Comparison of ENCODE assay signal across 14 mouse cellular contexts in genomic region chr3:131586818-131587217, GRCm38 (mm10). TPM values are rescaled to one million over a fixed set of nuclear protein-coding genes. Genes with fewer than 3 reads are reported as not detected.
DNase-seq lines count a peak whose midpoint lies in the region; ATAC-seq and TF ChIP-seq lines count a peak whose summit lies in the region.
"Had no signal": no experiment of that assay in that cellular context is flagged by ENCODE, and none has a peak within 500 bp of the region (broad histone marks: within the 10 kb centered on the region; RNA-seq: fewer than 3 reads in every experiment).

No protein-coding gene starts in this region.

- no peaks in the 10 kb centered on the region for H3K4me1 ChIP-seq in hindbrain, postnatal 0 days (ENCODE audit: insufficient read depth, low read length)
- H3K4me1 ChIP-seq in hindbrain, embryonic 11.5 days (replicated peaks; ENCODE audit: control insufficient read depth, insufficient read depth, low read length) = no peaks in the 10 kb centered on the region
- no peaks in the 10 kb centered on the region for H3K4me1 ChIP-seq in lung, postnatal 0 days (ENCODE audit: insufficient read depth, low read depth, low read length)
- no peaks in the 10 kb centered on the region for H3K4me1 ChIP-seq in MEL (ENCODE audit: control insufficient read depth in 1 of 2, insufficient read depth in 2 of 2, low read length in 2 of 2)
- no peaks in the 10 kb centered on the region for H3K4me1 ChIP-seq in small intestine, adult 2 months (ENCODE audit: control insufficient read depth, insufficient read depth, insufficient read length, low read length)
- H3K4me1 ChIP-seq: hindbrain, embryonic 15.5 days; lung, embryonic 15.5 days; neural tube, embryonic 13.5 days had no signal

- no peak overlapping the region for H3K27ac ChIP-seq in hindbrain, postnatal 0 days
- H3K27ac ChIP-seq in hindbrain, embryonic 11.5 days (ENCODE audit: low read depth, low read length) = no peak overlapping the region
- H3K27ac ChIP-seq in lung, postnatal 0 days (ENCODE audit: low read length) = no peak overlapping the region
- no peak overlapping the region for H3K27ac ChIP-seq in MEL (ENCODE audit: control insufficient read depth, low read depth, low read length)
- H3K27ac ChIP-seq in small intestine, adult 2 months (ENCODE audit: insufficient read depth, low read depth, low read length) = no peak overlapping the region
- H3K27ac ChIP-seq: hindbrain, embryonic 15.5 days; lung, embryonic 15.5 days; neural tube, embryonic 13.5 days had no signal

- H3K79me2 ChIP-seq in MEL (ENCODE audit: control insufficient read depth, insufficient read depth, low read length, poor library complexity) = no peaks in the 10 kb centered on the region

- H3K4me3 ChIP-seq in hindbrain, postnatal 0 days (ENCODE audit: low read length) = no peak overlapping the region
- H3K4me3 ChIP-seq in hindbrain, embryonic 11.5 days (ENCODE audit: low read depth, low read length) = no peak overlapping the region
- no peak overlapping the region for H3K4me3 ChIP-seq in lung, postnatal 0 days (ENCODE audit: low read depth, low read length)
- H3K4me3 ChIP-seq in MEL (ENCODE audit: control insufficient read depth in 1 of 2, insufficient read depth in 1 of 2, low read depth in 2 of 2, low read length in 2 of 2) = no peak overlapping the region
- H3K4me3 ChIP-seq in small intestine, adult 2 months (ENCODE audit: low read depth, low read length) = no peak overlapping the region
- H3K4me3 ChIP-seq: hindbrain, embryonic 15.5 days; lung, embryonic 15.5 days; neural tube, embryonic 13.5 days had no signal

- 89% methylated on average over 3 of the region's 3 CpGs for WGBS in hindbrain, postnatal 0 days
- 96% methylated on average over 3 of the region's 3 CpGs for WGBS in hindbrain, embryonic 11.5 days
- 96% methylated on average over 3 of the region's 3 CpGs for WGBS in lung, postnatal 0 days
- WGBS in small intestine, adult 2 months = 96% methylated on average over 3 of the region's 3 CpGs

- peak; percentile 24 for DNase-seq in hindbrain, postnatal 0 days (ENCODE audit: low spot score)
- no peak for DNase-seq in hindbrain, embryonic 11.5 days (ENCODE audit: low spot score)
- no peak for DNase-seq in lung, postnatal 0 days (ENCODE audit: low spot score)
- no peak for DNase-seq in lung, postnatal 4 days
- no peak for DNase-seq in MEL (ENCODE audit: low read depth, low spot score)
- DNase-seq in urinary bladder, adult 18-20 months (ENCODE audit: low spot score in 2 of 2) = no peak
- DNase-seq: adrenal gland, adult 2 months; kidney, postnatal 14 days; spleen, adult 18-20 months had no signal

- H3K9me3 ChIP-seq in hindbrain, postnatal 0 days (ENCODE audit: low read length) = no peaks in the 10 kb centered on the region
- no peaks in the 10 kb centered on the region for H3K9me3 ChIP-seq in hindbrain, embryonic 11.5 days (ENCODE audit: control insufficient read depth, low read length)
- H3K9me3 ChIP-seq in lung, postnatal 0 days (ENCODE audit: low read length) = no peaks in the 10 kb centered on the region
- H3K9me3 ChIP-seq in MEL (replicated peaks; ENCODE audit: insufficient read depth, low read length) = no peaks in the 10 kb centered on the region
- H3K9me3 ChIP-seq: hindbrain, embryonic 15.5 days; lung, embryonic 15.5 days; neural tube, embryonic 13.5 days had no signal

- peaks cover 37% of the 10 kb centered on the region; the same call in 1 of the 2 replicates for H3K36me3 ChIP-seq in hindbrain, postnatal 0 days (ENCODE audit: insufficient read depth, low read length)
- no peaks in the 10 kb centered on the region for H3K36me3 ChIP-seq in hindbrain, embryonic 11.5 days (ENCODE audit: control insufficient read depth, insufficient read depth, low read length)
- peaks cover 9% of the 10 kb centered on the region; the same call in 1 of the 2 replicates for H3K36me3 ChIP-seq in lung, postnatal 0 days (ENCODE audit: insufficient read depth, low read length)
- no peaks in the 10 kb centered on the region; a peak in 2 of 4 replicates for H3K36me3 ChIP-seq in MEL (ENCODE audit: control insufficient read depth in 1 of 2, insufficient read depth in 2 of 2, low read length in 2 of 2)
- peaks cover 59% of the 10 kb centered on the region for H3K36me3 ChIP-seq in small intestine, adult 2 months (ENCODE audit: control insufficient read depth, insufficient read depth, low read length)

- peak; percentile 49 for TF ChIP-seq CTCF in hindbrain, postnatal 0 days (IDR thresholded peaks at IDR 0.05; ENCODE audit: low read depth)
- TF ChIP-seq CTCF in lung, postnatal 0 days (IDR thresholded peaks at IDR 0.05) = peak; percentile 51
- TF ChIP-seq CTCF in MEL (IDR thresholded peaks at IDR 0.05 in 2 of 3, conservative IDR thresholded peaks at IDR 0.05 in 1 of 3; ENCODE audit: control insufficient read depth in 1 of 3, insufficient read depth in 1 of 3, low read depth in 2 of 3, low read length in 3 of 3, poor library complexity in 1 of 3, severe bottlenecking in 1 of 3) = peak; percentile 22 to 29 (median 28); a peak in 3 of 6 replicates
- peak; percentile 42; the same call in 1 of the 2 replicates for TF ChIP-seq CTCF in small intestine, adult 2 months (IDR thresholded peaks at IDR 0.05; ENCODE audit: extremely low read depth, insufficient read length, insufficient replicate concordance, low read depth, low read length)

- no peak for TF ChIP-seq POLR2A in MEL (IDR thresholded peaks at IDR 0.05; ENCODE audit: control insufficient read depth in 1 of 2, insufficient read depth in 1 of 2, low read depth in 1 of 2, low read length in 2 of 2, poor library complexity in 1 of 2)
- no peak for TF ChIP-seq POLR2A in small intestine, adult 2 months (IDR thresholded peaks at IDR 0.05; ENCODE audit: low read depth, low read length)

- H3K27me3 ChIP-seq in hindbrain, postnatal 0 days (ENCODE audit: insufficient read depth, low read length) = no peaks in the 10 kb centered on the region
- H3K27me3 ChIP-seq in hindbrain, embryonic 11.5 days (ENCODE audit: control insufficient read depth, insufficient read depth, low read length) = no peaks in the 10 kb centered on the region
- no peaks in the 10 kb centered on the region for H3K27me3 ChIP-seq in lung, postnatal 0 days (replicated peaks; ENCODE audit: insufficient read depth, low read length)
- H3K27me3 ChIP-seq in MEL (ENCODE audit: control insufficient read depth in 1 of 2, insufficient read depth in 2 of 2, low read length in 2 of 2) = no peaks in the 10 kb centered on the region
- no peaks in the 10 kb centered on the region for H3K27me3 ChIP-seq in small intestine, adult 2 months (ENCODE audit: control insufficient read depth, insufficient read depth, low read length)
- H3K27me3 ChIP-seq: hindbrain, embryonic 15.5 days; lung, embryonic 15.5 days; neural tube, embryonic 13.5 days had no signal

- TF ChIP-seq RAD21 in MEL (IDR thresholded peaks at IDR 0.05; ENCODE audit: low read depth, low read length) = no peak

- no peak for TF ChIP-seq EP300 in lung, postnatal 0 days (IDR thresholded peaks at IDR 0.05)
- TF ChIP-seq EP300 in MEL (IDR thresholded peaks at IDR 0.05; ENCODE audit: low read depth in 1 of 2, low read length in 2 of 2) = no peak

- H3K4me2 ChIP-seq in hindbrain, postnatal 0 days (ENCODE audit: low read depth, low read length) = no peak overlapping the region
- H3K4me2 ChIP-seq in hindbrain, embryonic 11.5 days (replicated peaks; ENCODE audit: low read depth, low read length) = no peak overlapping the region
- H3K4me2 ChIP-seq in lung, postnatal 0 days (replicated peaks; ENCODE audit: low read depth, low read length) = no peak overlapping the region
- H3K4me2 ChIP-seq: hindbrain, embryonic 15.5 days; lung, embryonic 15.5 days; neural tube, embryonic 13.5 days had no signal

- 0 out of 2 replicates have a peak, but pooled peaks have one; percentile 53 for ATAC-seq in hindbrain, postnatal 0 days
- ATAC-seq in hindbrain, embryonic 11.5 days (ENCODE audit: low FRiP score) = no peak
- no peak for ATAC-seq in lung, postnatal 0 days
- ATAC-seq: midbrain, embryonic 16.5 days had no signal

- H3K9ac ChIP-seq in hindbrain, postnatal 0 days (replicated peaks; ENCODE audit: low read length) = no peak overlapping the region
- H3K9ac ChIP-seq in hindbrain, embryonic 11.5 days (ENCODE audit: low read depth, low read length) = no peak overlapping the region
- no peak overlapping the region for H3K9ac ChIP-seq in lung, postnatal 0 days (replicated peaks; ENCODE audit: low read depth)
- no peak overlapping the region for H3K9ac ChIP-seq in MEL (ENCODE audit: control insufficient read depth, low read depth, low read length, poor library complexity, severe bottlenecking)
- H3K9ac ChIP-seq: hindbrain, embryonic 15.5 days; lung, embryonic 15.5 days; neural tube, embryonic 13.5 days had no signal

TF ChIP-seq in MEL, 35 proteins besides CTCF, POLR2A, EP300 and RAD21 (continues in another document):
- TF ChIP-seq GATA1 (IDR thresholded peaks at IDR 0.05; ENCODE audit: low read depth, low read length) (no peak), GABPA (IDR thresholded peaks at IDR 0.05; ENCODE audit: low read depth, low read length) (no peak), JUND (IDR thresholded peaks at IDR 0.05; ENCODE audit: low read depth, low read length) (no peak), TCF12 (IDR thresholded peaks at IDR 0.05; ENCODE audit: low read depth, low read length) (no peak), KAT2A (conservative IDR thresholded peaks at IDR 0.05; ENCODE audit: low read depth, low read length) (no peak), MAX (IDR thresholded peaks at IDR 0.05; ENCODE audit: low read length) (no peak), BHLHE40 (IDR thresholded peaks at IDR 0.05; ENCODE audit: borderline replicate concordance, low read depth, low read length) (no peak), POLR2AphosphoS2 (IDR thresholded peaks at IDR 0.05; ENCODE audit: low read length) (no peak), MXI1 (IDR thresholded peaks at IDR 0.05; ENCODE audit: low read depth, low read length) (no peak), ETS1 (IDR thresholded peaks at IDR 0.05; ENCODE audit: low read depth, low read length) (no peak), TBP (IDR thresholded peaks at IDR 0.05; ENCODE audit: low read depth, low read length) (no peak), HCFC1 (IDR thresholded peaks at IDR 0.05; ENCODE audit: low read depth, low read length) (no peak), POLR2AphosphoS5 (IDR thresholded peaks at IDR 0.05; ENCODE audit: borderline replicate concordance, low read depth, low read length) (no peak), USF1 (IDR thresholded peaks at IDR 0.05; ENCODE audit: low read depth, low read length) (no peak)

RNA-seq across cellular contexts. Expression of gene Papss1, which starts 22.2 kb away (rescaled TPM):
- total RNA-seq in hindbrain, postnatal 0 days (2014; rRNA removed) = 135 and 145 TPM in 2 replicates
- polyA plus RNA-seq in hindbrain, postnatal 0 days (2015; fragmentation: Nextera tagmentation; extraction: Ambion mirVana) = 117 and 119 TPM in 2 replicates
- 83.8 and 86.9 TPM in 2 replicates for polyA plus RNA-seq in hindbrain, embryonic 11.5 days (2014; fragmentation: Nextera tagmentation; extraction: Ambion mirVana)
- 45.9 and 50.4 TPM in 2 replicates for polyA plus RNA-seq in lung, postnatal 0 days (2015; fragmentation: Nextera tagmentation; extraction: Ambion mirVana)
- 27.7 and 30.3 TPM in 2 replicates for total RNA-seq in MEL (2012; rRNA removed)
- polyA plus RNA-seq in MEL (2012; ENCODE audit: insufficient read depth in 1 of 2, insufficient read length in 2 of 2, low read depth in 1 of 2, low replicate concordance in 2 of 2, missing spikeins in 1 of 2) = 10 to 100 TPM in 1 of 2 experiments, not detected in 1; 36.2 TPM
- 8.2 and 44.8 TPM in 2 replicates for polyA plus RNA-seq in small intestine, adult 2 months (2012; rRNA removed)
